Mouse (Mus musculus): ENCODE data around the gene Hdgfl3.
"Not testable (repeated sequence)": the region's sequence is repeated elsewhere in the genome, so short reads cannot be mapped to it uniquely, and the experiment has no call there.

DNA sequence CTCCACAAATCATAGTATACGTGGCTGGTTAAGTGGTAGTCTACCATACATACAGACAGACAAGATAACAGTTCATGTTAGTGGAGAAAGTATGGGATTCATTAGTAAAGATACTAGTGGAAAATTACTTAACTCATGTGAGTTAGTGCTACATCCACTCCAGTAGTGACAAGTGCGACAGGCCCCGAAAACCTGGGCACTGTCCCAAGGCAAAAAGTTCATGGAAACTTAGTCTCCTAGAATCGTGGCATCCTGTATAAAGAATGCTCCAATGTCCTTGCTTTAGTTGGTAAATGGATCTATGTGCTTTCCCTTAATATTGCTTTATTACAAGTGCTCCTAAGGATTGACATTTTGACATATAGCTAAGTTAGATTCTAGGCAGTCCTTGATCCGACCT, 96.5 kb downstream of the Hdgfl3 start:
- not testable (repeated sequence) for TF ChIP-seq CTCF (IDR thresholded peaks at IDR 0.05; ENCODE audit: low read depth, low read length); GATA1 (IDR thresholded peaks at IDR 0.05; ENCODE audit: borderline replicate concordance, low read length); TAL1 (conservative IDR thresholded peaks at IDR 0.05; ENCODE audit: low read depth, low read length); POLR2AphosphoS5 (IDR thresholded peaks at IDR 0.05; ENCODE audit: insufficient replicate concordance, low read depth, low read length)

Measured in G1E (cell line).